Mouse (Mus musculus) liver, adult (tissue): ENCODE results near the gene G2e3.

Source experiments
- GATA4 ChIP-seq: IDR thresholded peaks from 2 replicates; pipeline ENCODE4 v1.6.1; 2014; ENCODE audit warnings: mild to moderate bottlenecking, low read length; ENCODE audit not compliant: insufficient replicate concordance

G2e3 gene

GRCm38 (mm10) chr12:51347988-51348697, at the start of gene G2e3:
TSS of gene G2e3 (plus strand) at chr12:51348061.
- no peak for TF ChIP-seq GATA4

DNA sequence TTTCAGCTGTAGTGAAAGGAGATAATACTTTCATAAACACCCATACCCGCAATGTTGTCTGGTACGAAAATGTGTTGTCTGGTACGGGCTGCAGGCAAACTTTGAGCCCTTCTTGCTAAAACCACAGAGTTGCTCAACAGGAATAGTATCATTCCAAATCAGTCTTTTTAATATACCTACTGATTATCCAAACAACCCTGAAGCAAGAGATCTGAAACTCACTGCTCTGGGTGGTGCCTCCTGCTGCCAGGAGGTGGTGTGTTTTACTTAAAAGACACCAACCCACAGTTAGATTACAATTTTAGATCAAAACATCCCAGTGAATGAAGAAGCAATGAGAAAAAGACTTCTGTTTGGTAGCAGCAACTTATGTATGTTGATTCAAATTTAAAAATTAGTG, 24.3 kb upstream of the G2e3 start:
- no peak for TF ChIP-seq GATA4

DNA sequence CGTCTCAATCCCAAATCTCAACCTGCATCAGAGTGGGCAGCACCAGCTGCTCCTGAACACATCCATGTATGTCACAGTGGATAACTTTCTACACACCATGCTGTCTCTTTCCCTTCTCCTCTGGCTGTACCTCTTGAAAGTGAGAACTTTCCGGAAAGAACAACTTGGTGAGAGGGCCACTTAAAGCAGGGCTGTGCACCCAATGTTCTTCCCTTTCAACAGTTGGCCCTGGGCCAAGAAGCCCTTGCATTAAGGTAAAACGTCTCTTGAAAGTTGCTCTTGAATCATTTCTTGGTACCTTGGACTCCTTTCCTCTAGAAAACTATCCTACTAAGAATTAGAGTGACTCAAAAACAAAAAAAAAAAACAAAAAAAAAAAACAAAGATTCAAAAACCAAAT, 21.0 kb upstream of the G2e3 start:
- TF ChIP-seq GATA4, result no peak

DNA sequence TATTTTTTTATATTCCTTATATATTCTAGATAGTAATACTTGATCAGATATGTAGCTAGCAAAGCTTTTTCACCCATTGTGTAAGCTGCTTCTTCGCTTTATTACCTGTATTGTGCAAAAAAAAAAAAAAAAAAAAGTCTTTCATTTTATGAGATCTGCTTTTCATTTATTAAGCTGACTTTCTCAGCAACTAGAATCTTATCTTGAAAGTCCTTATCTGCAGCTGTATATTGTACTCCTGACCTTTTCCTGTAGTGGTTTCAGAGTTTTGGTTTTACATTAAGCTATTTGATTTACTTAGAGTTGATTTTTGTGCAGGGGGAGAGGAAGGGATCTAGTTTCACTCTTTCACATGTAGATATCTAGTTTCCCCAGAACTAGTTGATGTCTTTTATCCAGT, 10.8 kb upstream of the G2e3 start:
- no peak for TF ChIP-seq GATA4

GRCm38 (mm10) chr12:51346121-51346520, 1.7 kb upstream of the G2e3 start:
- no peak for TF ChIP-seq GATA4

- TF ChIP-seq GATA4, result no peak
Observed at GRCm38 (mm10) chr12:51348698-51348998, 787 bp downstream of the G2e3 start.

GRCm38 (mm10) chr12:51355296-51355695, 7.4 kb downstream of the G2e3 start:
- TF ChIP-seq GATA4, result no peak

- TF ChIP-seq GATA4, result no peak
Observed at GRCm38 (mm10) chr12:51361294-51361693, 13.4 kb downstream of the G2e3 start.

DNA sequence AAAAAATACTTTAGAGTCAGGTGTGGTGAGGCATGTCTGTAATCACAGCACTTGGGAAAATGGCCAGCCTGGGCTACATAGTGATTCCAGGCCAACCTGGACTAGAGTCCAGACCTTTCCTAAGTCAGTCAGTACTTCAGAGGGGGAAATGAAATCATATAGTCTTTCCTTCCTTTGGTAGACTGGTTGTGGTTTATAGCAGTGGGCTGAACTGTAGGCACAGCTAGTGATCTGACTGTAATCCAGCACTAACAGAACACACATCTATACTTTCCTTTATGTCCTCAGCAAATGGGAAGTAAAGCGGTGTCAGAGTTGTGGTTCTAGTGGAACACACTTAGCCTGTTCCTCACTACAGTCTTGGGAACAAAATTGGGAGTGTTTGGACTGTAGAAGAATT, 15.0 kb downstream of the G2e3 start:
- no peak for TF ChIP-seq GATA4

GRCm38 (mm10) chr12:51368504-51368903, 20.6 kb downstream of the G2e3 start:
- TF ChIP-seq GATA4, result no peak

- peak; percentile 51; the same call in 1 of the 2 replicates for TF ChIP-seq GATA4
Observed at GRCm38 (mm10) chr12:51377003-51377887, 29.4 kb downstream of the G2e3 start, which contains the start of gene Scfd1. TSS of gene Scfd1 (plus strand) at chr12:51377510.

DNA sequence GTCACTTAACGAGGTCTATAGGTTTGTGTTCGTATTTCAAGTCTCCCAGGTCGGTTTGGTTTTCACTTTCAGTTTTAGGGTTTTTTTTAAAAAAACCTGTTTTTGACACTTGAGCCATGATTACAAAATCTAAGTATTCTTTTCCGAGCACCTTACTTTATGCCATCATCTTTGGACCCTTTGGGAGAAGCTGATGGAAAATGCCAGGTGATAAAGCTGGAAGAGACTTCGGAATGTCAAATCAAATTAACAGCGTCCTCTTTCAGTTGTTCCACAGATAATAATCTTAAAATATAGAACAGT, 30.0 kb downstream of the G2e3 start:
- no peak for TF ChIP-seq GATA4

DNA sequence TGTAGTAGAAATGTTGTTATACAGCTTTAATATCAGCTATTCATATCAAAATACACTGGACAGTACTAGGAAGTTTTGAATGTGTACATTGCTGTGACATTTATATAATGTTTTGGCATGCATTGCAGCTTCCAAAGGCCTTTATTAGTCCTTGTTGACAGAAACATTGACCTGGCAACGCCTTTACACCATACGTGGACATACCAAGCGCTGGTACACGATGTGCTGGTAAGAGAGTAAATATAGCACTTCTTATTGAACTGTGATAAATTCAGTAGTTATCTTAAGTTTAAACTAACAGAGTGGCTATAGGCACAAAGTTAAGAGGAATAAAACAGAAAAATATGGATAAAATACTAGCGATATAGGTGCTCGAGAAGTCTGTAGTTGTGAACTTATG, 52.0 kb downstream of the G2e3 start:
- no peak for TF ChIP-seq GATA4

- no peak for TF ChIP-seq GATA4
Observed at GRCm38 (mm10) chr12:51402060-51402698, 54.3 kb downstream of the G2e3 start.

DNA sequence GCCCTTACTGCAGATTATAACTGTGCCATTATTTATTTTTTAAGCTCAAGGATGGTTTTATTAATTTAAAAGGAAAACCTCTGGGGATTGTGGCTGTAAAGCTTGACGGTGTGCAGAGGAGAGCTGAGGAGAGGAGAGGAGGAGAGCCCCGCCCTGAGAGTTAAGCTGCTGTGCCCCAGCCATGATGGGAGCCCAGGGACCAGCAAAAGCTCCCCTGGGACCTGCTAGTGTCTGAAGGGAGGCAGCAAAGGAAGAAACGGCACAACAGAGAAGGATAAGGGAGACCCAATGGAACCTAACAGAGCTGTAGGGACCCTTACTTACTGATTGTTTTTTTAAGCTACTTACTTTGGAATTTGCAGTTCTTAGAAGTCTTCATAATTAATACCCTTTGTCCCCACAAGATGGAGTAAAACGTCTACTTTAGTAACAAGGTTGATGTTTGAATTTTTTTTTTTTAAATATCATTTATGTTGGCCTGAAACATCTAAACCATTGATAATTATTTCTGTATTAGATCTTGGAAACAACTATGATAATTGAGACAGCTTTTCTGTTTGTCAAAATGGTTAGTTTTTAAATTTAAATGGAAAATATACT, 56.2 kb downstream of the G2e3 start:
- no peak for TF ChIP-seq GATA4

- no peak for TF ChIP-seq GATA4
Observed at GRCm38 (mm10) chr12:51411362-51411761, 63.5 kb downstream of the G2e3 start.
